32 mouse cellular contexts compared by ENCODE assay signal in the genomic region with DNA sequence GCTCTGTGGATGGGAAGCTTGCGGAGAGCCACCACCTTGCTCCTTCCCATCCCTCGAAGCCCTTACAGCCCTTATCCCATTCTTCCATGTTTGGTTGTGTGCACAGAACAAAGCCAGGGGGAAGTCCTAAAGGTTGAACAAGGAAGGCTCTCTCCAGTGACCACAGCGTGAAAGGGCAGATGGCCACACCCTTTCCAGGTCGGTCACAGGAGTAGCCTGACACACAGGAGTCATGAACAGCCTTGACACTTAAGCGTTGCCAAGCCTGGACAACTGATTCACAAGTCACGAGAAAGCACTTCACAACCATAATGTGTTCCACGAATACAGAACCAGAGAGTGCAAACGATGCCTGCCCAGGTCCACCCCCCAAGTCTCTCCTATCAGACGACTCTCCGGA. TPM values are rescaled to one million over a fixed set of nuclear protein-coding genes. Genes with fewer than 3 reads are reported as not detected.
DNase-seq lines count a peak whose midpoint lies in the region; ATAC-seq and TF ChIP-seq lines count a peak whose summit lies in the region.
"Had no signal": no experiment of that assay in that cellular context is flagged by ENCODE, and none has a peak within 500 bp of the region (broad histone marks: within the 10 kb centered on the region; RNA-seq: fewer than 3 reads in every experiment).

No protein-coding gene starts in this region.

- no peak for TF ChIP-seq POLR2A in cortical plate, adult 2 months (IDR thresholded peaks at IDR 0.05; ENCODE audit: extremely low read depth, insufficient read depth, low read length)

- H3K9ac ChIP-seq in hindbrain, postnatal 0 days (replicated peaks; ENCODE audit: low read length), result no peak overlapping the region
- H3K9ac ChIP-seq in hindbrain, embryonic 13.5 days, result no peak overlapping the region
- H3K9ac ChIP-seq: embryonic facial prominence, embryonic 12.5 days; embryonic facial prominence, embryonic 15.5 days; forebrain, postnatal 0 days; hindbrain, embryonic 14.5 days had no signal

- peak overlapping the region; percentile 81; the same call in 1 of the 2 replicates for H3K4me2 ChIP-seq in hindbrain, postnatal 0 days (ENCODE audit: low read depth, low read length)
- H3K4me2 ChIP-seq in hindbrain, embryonic 13.5 days, result no peak overlapping the region
- H3K4me2 ChIP-seq: embryonic facial prominence, embryonic 12.5 days; embryonic facial prominence, embryonic 15.5 days; heart, embryonic 11.5 days; hindbrain, embryonic 14.5 days had no signal

- H3K27me3 ChIP-seq in hindbrain, postnatal 0 days (ENCODE audit: insufficient read depth, low read length), result no peaks in the 10 kb centered on the region
- 0 out of 2 replicates have a peak, but pooled peaks cover 11% of the 10 kb centered on the region for H3K27me3 ChIP-seq in hindbrain, embryonic 13.5 days
- H3K27me3 ChIP-seq: embryonic facial prominence, embryonic 12.5 days had no signal

- H3K36me3 ChIP-seq in hindbrain, postnatal 0 days (ENCODE audit: insufficient read depth, low read length), result no peaks in the 10 kb centered on the region
- no peaks in the 10 kb centered on the region for H3K36me3 ChIP-seq in hindbrain, embryonic 13.5 days
- H3K36me3 ChIP-seq: embryonic facial prominence, embryonic 12.5 days; embryonic facial prominence, embryonic 15.5 days had no signal

- no peaks in the 10 kb centered on the region for H3K9me3 ChIP-seq in hindbrain, postnatal 0 days (ENCODE audit: low read length)
- no peaks in the 10 kb centered on the region for H3K9me3 ChIP-seq in hindbrain, embryonic 13.5 days
- H3K9me3 ChIP-seq: embryonic facial prominence, embryonic 12.5 days; embryonic facial prominence, embryonic 15.5 days had no signal

- peaks cover 25% of the 10 kb centered on the region for H3K4me1 ChIP-seq in hindbrain, postnatal 0 days (ENCODE audit: insufficient read depth, low read length)
- H3K4me1 ChIP-seq in hindbrain, embryonic 13.5 days (replicated peaks), result peaks cover 25% of the 10 kb centered on the region
- H3K4me1 ChIP-seq in cortical plate, adult 2 months (ENCODE audit: control insufficient read depth, insufficient read depth, low read length), result peaks cover 22% of the 10 kb centered on the region

- H3K4me3 ChIP-seq in hindbrain, postnatal 0 days (ENCODE audit: low read length), result no peak overlapping the region
- H3K4me3 ChIP-seq in hindbrain, embryonic 13.5 days, result no peak overlapping the region
- H3K4me3 ChIP-seq in cortical plate, adult 2 months (ENCODE audit: insufficient read depth, low read length), result no peak overlapping the region
- H3K4me3 ChIP-seq: embryonic facial prominence, embryonic 12.5 days; embryonic facial prominence, embryonic 15.5 days; gastrocnemius, adult 2 months had no signal

- no peak for ATAC-seq in hindbrain, postnatal 0 days
- no peak for ATAC-seq in hindbrain, embryonic 13.5 days (ENCODE audit: low FRiP score)
- ATAC-seq in monocyte, adult 5-6 weeks (replicated peaks; ENCODE audit: insufficient number of reproducible peaks, low FRiP score, low TSS enrichment, poor library complexity, severe bottlenecking), result peak; percentile 9
- ATAC-seq: CD4-positive, CD25-positive, alpha-beta regulatory T cell, adult 4 months; forebrain, embryonic 14.5 days; forebrain, postnatal 0 days had no signal

- H3K27ac ChIP-seq in hindbrain, postnatal 0 days, result no peak overlapping the region
- no peak overlapping the region for H3K27ac ChIP-seq in hindbrain, embryonic 13.5 days
- H3K27ac ChIP-seq in cortical plate, adult 2 months (ENCODE audit: insufficient read depth, low read length), result 0 out of 2 replicates have a peak overlapping the region, but pooled peaks have one; percentile 32
- H3K27ac ChIP-seq: embryonic facial prominence, embryonic 12.5 days; embryonic facial prominence, embryonic 15.5 days; gastrocnemius, adult 2 months; hindbrain, embryonic 14.5 days had no signal

- no peak for DNase-seq in hindbrain, postnatal 0 days (ENCODE audit: low spot score)
- DNase-seq in lung, postnatal 25 days (ENCODE audit: low spot score), result peak; percentile 41
- no peak for DNase-seq in lung, postnatal 4 days
- DNase-seq: adrenal gland, adult 2 months; adrenal gland, postnatal 14 days; cerebellum, adult 11-12 months; cerebellum, adult 8-10 months; cerebellum, postnatal 14 days; forebrain, postnatal 0 days; gastrocnemius, adult 2 months; gastrocnemius, postnatal 14 days; heart, adult 11 months had no signal

- no peak for TF ChIP-seq CTCF in hindbrain, postnatal 0 days (IDR thresholded peaks at IDR 0.05; ENCODE audit: low read depth)
- TF ChIP-seq CTCF in cortical plate, adult 2 months (IDR thresholded peaks at IDR 0.05; ENCODE audit: extremely low read depth, insufficient read depth, low read length), result no peak

- 87% methylated on average over 10 of the region's 10 CpGs for WGBS in hindbrain, postnatal 0 days
- 89% methylated on average over 10 of the region's 10 CpGs for WGBS in hindbrain, embryonic 13.5 days

RNA-seq across cellular contexts. Expression of gene Grk3, which starts 3.7 kb away (rescaled TPM):
- total RNA-seq in hindbrain, postnatal 0 days (2014; rRNA removed), result 59.5 and 67.6 TPM in 2 replicates
- 22.4 and 23.1 TPM in 2 replicates for polyA plus RNA-seq in hindbrain, postnatal 0 days (2015; fragmentation: Nextera tagmentation; extraction: Ambion mirVana)
- polyA plus RNA-seq in hindbrain, embryonic 13.5 days (2015; fragmentation: Nextera tagmentation; extraction: Ambion mirVana), result 15.8 and 16.8 TPM in 2 replicates
- 51.1 and 54.1 TPM in 2 replicates for polyA plus RNA-seq in cortical plate, adult 2 months (2012; rRNA removed)
- 295 to 342 TPM (median 339 TPM) in 3 replicates for total RNA-seq in monocyte, adult 5-6 weeks (2017)
- total RNA-seq: MEL had no signal
- polyA plus RNA-seq: C2C12 had no signal

RNA-seq across cellular contexts. Expression of gene Crybb2, which starts 58.0 kb away (rescaled TPM):
- not detected in 2 replicates for total RNA-seq in hindbrain, postnatal 0 days (2014; rRNA removed)
- not detected in 2 replicates for polyA plus RNA-seq in hindbrain, postnatal 0 days (2015; fragmentation: Nextera tagmentation; extraction: Ambion mirVana)
- not detected in 2 replicates for polyA plus RNA-seq in hindbrain, embryonic 13.5 days (2015; fragmentation: Nextera tagmentation; extraction: Ambion mirVana)
- not detected in 2 replicates for polyA plus RNA-seq in cortical plate, adult 2 months (2012; rRNA removed)
- total RNA-seq in monocyte, adult 5-6 weeks (2017), result not detected in 3 replicates
- total RNA-seq: adrenal gland, adult 2 months; adrenal gland, postnatal 14 days; adrenal gland, postnatal 4 days; forebrain, postnatal 0 days; gastrocnemius, adult 2 months; gastrocnemius, postnatal 14 days; gastrocnemius, postnatal 4 days; heart, adult 8-10 months; heart, postnatal 25 days; hematopoietic stem cell, adult 5-6 weeks; MEL had no signal
- polyA plus RNA-seq: adrenal gland, adult 2 months; C2C12; CD4-positive, CD25-positive, alpha-beta regulatory T cell, adult 4 months; embryonic facial prominence, embryonic 12.5 days; embryonic facial prominence, embryonic 15.5 days; forebrain, embryonic 11.5 days; forebrain, embryonic 14.5 days; forebrain, postnatal 0 days; frontal cortex, adult 2 months; heart, embryonic 11.5 days; heart, embryonic 14.5 days; heart, postnatal 0 days; hindbrain, embryonic 14.5 days had no signal
